Mouse (Mus musculus) liver, postnatal 0 days (tissue): ENCODE measurements around the gene Sema3a. TPM values are rescaled to one million over a fixed set of nuclear protein-coding genes. Genes with fewer than 3 reads are reported as not detected.

Experiments
- ATAC-seq: fragments of 200-750 bp; cut with Nextera tagmentation; 2 replicates; pipeline ENCODE4 v1.8.0; 2017; ENCODE audit warnings: mild to moderate bottlenecking, moderate library complexity
- DNase-seq: peaks from one replicate; pipeline ENCODE4 v3.0.0-alpha.2; 2016
- H3K27ac ChIP-seq: fragments of 300-500 bp; sonication (generic); 2 replicates; pipeline ENCODE4 v1.5.1; 2014; ENCODE audit warnings: antibody characterized with exemption, moderate library complexity, mild to moderate bottlenecking, low read depth
- H3K27me3 ChIP-seq: fragments of 300-500 bp; sonication (generic); 2 replicates; pipeline ENCODE4 v1.6.1; 2014; ENCODE audit warnings: low read length, control low read depth, mixed read lengths; ENCODE audit not compliant: insufficient read depth
- H3K36me3 ChIP-seq: fragments of 300-500 bp; sonication (generic); replicated peaks from 2 replicates; pipeline ENCODE4 v1.6.1; 2014; ENCODE audit warnings: mild to moderate bottlenecking, control low read depth, low read length, moderate library complexity, mixed read lengths; ENCODE audit not compliant: insufficient read depth
- H3K4me1 ChIP-seq: fragments of 300-500 bp; sonication (generic); 2 replicates; pipeline ENCODE4 v1.6.1; 2014; ENCODE audit warnings: antibody characterized with exemption, mild to moderate bottlenecking, control low read depth; ENCODE audit not compliant: insufficient read depth
- H3K4me2 ChIP-seq: fragments of 300-500 bp; sonication (generic); 2 replicates; pipeline ENCODE4 v1.6.1; 2014; ENCODE audit warnings: low read depth, mild to moderate bottlenecking, low read length, moderate library complexity, mixed read lengths
- H3K4me3 ChIP-seq: fragments of 300-500 bp; sonication (generic); 2 replicates; pipeline ENCODE4 v1.5.1; 2014; ENCODE audit warnings: low read depth, low read length
- H3K9ac ChIP-seq: fragments of 300-500 bp; sonication (generic); replicated peaks from 2 replicates; pipeline ENCODE4 v1.6.1; 2014; ENCODE audit warnings: mild to moderate bottlenecking, moderate library complexity
- H3K9me3 ChIP-seq: fragments of 300-500 bp; sonication (generic); 2 replicates; pipeline ENCODE4 v1.6.1; 2016; ENCODE audit warnings: mild to moderate bottlenecking, control low read depth, low read length, mixed read lengths
- CTCF ChIP-seq: sonication (generic); IDR thresholded peaks from 2 replicates; pipeline ENCODE4 v1.5.1; 2016; ENCODE audit warnings: antibody characterized with exemption, low read depth
- EP300 ChIP-seq: IDR thresholded peaks from 2 replicates; pipeline ENCODE4 v1.6.1; 2016; ENCODE audit warnings: antibody characterized with exemption, low read depth, mild to moderate bottlenecking
- WGBS: fragments of 180-500 bp; shearing (Covaris S2); extraction: QIAGEN DNeasy Blood & Tissue Kit; methylation state at CpG from one replicate; pipeline ENCODE4 v1.1.7; 2014; ENCODE audit not compliant: insufficient replicate concordance; 5-methylcytosine and 5-hydroxymethylcytosine counted together
- polyA plus RNA-seq: library from polyadenylated mRNA; unstranded; fragments of >200 nt; fragmentation: Nextera tagmentation; extraction: Ambion mirVana; gene quantifications from 2 replicates; pipeline ENCODE4 v1.2.1, GENCODE M21; 2015

Sema3a gene
- polyA plus RNA-seq, 1 experiment from 2014 or later = 0.46 TPM

GRCm38 (mm10) chr5:13505839-13506499, 380.8 kb downstream of the Sema3a start:
- H3K27ac ChIP-seq = no peak overlapping the region
- H3K4me2 ChIP-seq = no peak overlapping the region
- no peak for TF ChIP-seq EP300
- no peak for TF ChIP-seq CTCF
- no peak overlapping the region for H3K4me3 ChIP-seq
- ATAC-seq = no peak
- H3K36me3 ChIP-seq = no peaks in the 10 kb centered on the region
- no peak for DNase-seq
- no peaks in the 10 kb centered on the region for H3K27me3 ChIP-seq
- 42% methylated on average over 4 of the region's 4 CpGs for WGBS
- no peak overlapping the region for H3K9ac ChIP-seq
- H3K4me1 ChIP-seq = no peaks in the 10 kb centered on the region
- H3K9me3 ChIP-seq = no peaks in the 10 kb centered on the region

DNA sequence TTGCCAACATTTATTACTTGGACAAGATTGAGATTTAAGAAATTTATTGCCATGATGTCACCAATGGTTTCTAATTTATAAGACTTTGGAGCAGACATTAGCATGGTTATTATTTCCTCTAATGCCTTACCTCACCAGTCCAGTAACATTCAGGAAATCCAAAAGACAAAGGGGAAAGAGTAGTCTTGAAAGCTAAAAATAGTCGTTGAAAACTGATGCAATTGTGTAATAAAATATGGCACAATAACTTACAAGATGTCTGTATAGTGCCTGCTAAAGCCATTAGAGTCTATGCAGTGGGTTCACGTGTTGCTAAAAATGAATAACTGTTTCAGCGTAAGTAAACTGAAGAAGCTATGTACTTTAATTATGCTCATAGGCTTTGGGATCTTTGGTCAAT, 383.9 kb downstream of the Sema3a start:
- Histone ChIP-seq H3K27ac (no peak overlapping the region), H3K27me3 (no peaks in the 10 kb centered on the region), H3K4me2 (no peak overlapping the region), H3K4me3 (no peak overlapping the region), H3K9me3 (no peaks in the 10 kb centered on the region), H3K9ac (no peak overlapping the region), H3K4me1 (no peaks in the 10 kb centered on the region), H3K36me3 (no peaks in the 10 kb centered on the region)
- ATAC-seq = no peak
- 65% methylated on average over 3 of the region's 3 CpGs for WGBS
- no peak for TF ChIP-seq CTCF
- no peak for TF ChIP-seq EP300
- no peak for DNase-seq

GRCm38 (mm10) chr5:13517018-13517417, 391.8 kb downstream of the Sema3a start:
- Histone ChIP-seq H3K9ac (no peak overlapping the region), H3K36me3 (no peaks in the 10 kb centered on the region), H3K27ac (no peak overlapping the region), H3K9me3 (no peaks in the 10 kb centered on the region), H3K4me2 (no peak overlapping the region), H3K27me3 (no peaks in the 10 kb centered on the region), H3K4me1 (no peaks in the 10 kb centered on the region), H3K4me3 (no peak overlapping the region)
- 80% methylated on average over 4 of the region's 4 CpGs for WGBS
- no peak for TF ChIP-seq EP300
- TF ChIP-seq CTCF = no peak
- ATAC-seq (no peak), DNase-seq (no peak)

GRCm38 (mm10) chr5:13525597-13525996, 400.4 kb downstream of the Sema3a start:
- WGBS = 58% methylated on average over 3 of the region's 3 CpGs
- Histone ChIP-seq H3K27me3 (no peaks in the 10 kb centered on the region), H3K4me1 (no peaks in the 10 kb centered on the region), H3K9me3 (no peaks in the 10 kb centered on the region), H3K36me3 (no peaks in the 10 kb centered on the region), H3K27ac (no peak overlapping the region), H3K4me3 (no peak overlapping the region), H3K4me2 (no peak overlapping the region), H3K9ac (no peak overlapping the region)
- no peak for TF ChIP-seq CTCF
- no peak for TF ChIP-seq EP300
- DNase-seq = no peak
- ATAC-seq = no peak

DNA sequence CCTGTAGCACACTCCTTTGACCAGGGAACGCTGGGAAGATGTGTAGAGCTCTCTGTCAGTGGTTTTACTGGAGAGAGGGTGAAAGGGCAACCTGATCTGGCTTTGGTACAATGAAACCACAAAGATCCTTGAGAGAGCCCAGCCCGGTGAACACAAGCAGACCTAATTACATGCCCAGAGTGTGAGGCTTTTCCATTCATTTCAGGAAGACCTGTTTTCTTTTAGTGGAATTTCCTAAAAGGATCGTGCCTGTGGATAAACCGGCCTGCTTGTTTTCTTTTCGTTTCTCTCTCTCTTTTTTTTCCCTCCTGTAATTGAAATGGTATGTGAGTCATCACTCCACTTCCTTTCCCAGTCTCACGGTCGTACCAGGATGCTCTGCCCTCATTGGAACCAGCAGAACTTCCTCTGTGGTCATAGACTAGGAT, 401.8 kb downstream of the Sema3a start:
- H3K36me3 ChIP-seq = no peaks in the 10 kb centered on the region
- H3K27ac ChIP-seq = no peak overlapping the region
- no peak overlapping the region for H3K4me3 ChIP-seq
- no peaks in the 10 kb centered on the region for H3K4me1 ChIP-seq
- H3K9me3 ChIP-seq = no peaks in the 10 kb centered on the region
- H3K9ac ChIP-seq = no peak overlapping the region
- ATAC-seq (no peak), DNase-seq (no peak)
- TF ChIP-seq EP300 = no peak
- TF ChIP-seq CTCF = no peak
- no peak overlapping the region for H3K4me2 ChIP-seq
- 25% methylated on average over 7 of the region's 7 CpGs for WGBS
- no peaks in the 10 kb centered on the region for H3K27me3 ChIP-seq

- Histone ChIP-seq H3K9ac (no peak overlapping the region), H3K9me3 (no peaks in the 10 kb centered on the region), H3K27me3 (no peaks in the 10 kb centered on the region), H3K4me1 (no peaks in the 10 kb centered on the region), H3K27ac (no peak overlapping the region), H3K4me2 (no peak overlapping the region), H3K36me3 (no peaks in the 10 kb centered on the region), H3K4me3 (no peak overlapping the region)
- ATAC-seq (no peak), DNase-seq (no peak)
- 52% methylated on average over 4 of the region's 4 CpGs for WGBS
- TF ChIP-seq EP300 (no peak), CTCF (no peak)
These were observed 404.0 kb downstream of the Sema3a start for GRCm38 (mm10) chr5:13529226-13529625.
